Mouse (Mus musculus): ENCODE measurements around the gene Prune2. TPM values are rescaled to one million over a fixed set of nuclear protein-coding genes. Genes with fewer than 3 reads are reported as not detected.
"Not testable (repeated sequence)": the region's sequence is repeated elsewhere in the genome, so short reads cannot be mapped to it uniquely, and the experiment has no call there.

Gene Prune2
- polyA plus RNA-seq, 1 experiment from 2014 or later: 1.7 TPM

DNA sequence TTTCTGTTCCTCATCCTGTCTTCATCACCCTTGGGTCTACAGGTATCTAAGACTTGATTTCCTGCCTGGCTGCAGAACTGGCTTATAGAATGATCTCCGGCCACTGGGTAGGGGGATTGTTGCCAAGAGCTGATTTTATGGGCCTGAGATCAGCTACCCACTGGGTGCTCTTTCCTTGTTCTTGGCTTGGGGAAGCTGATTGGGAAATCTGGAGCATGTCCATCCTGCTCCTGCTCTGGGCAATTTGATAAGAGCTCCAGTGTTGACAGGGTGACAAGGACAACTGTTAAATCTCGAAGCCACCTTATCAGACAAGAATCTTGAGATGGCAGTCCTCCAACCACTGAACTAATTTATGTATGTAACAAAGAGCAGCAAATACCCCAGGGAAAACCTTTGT lies 203.8 kb downstream of the Prune2 start:
- Histone ChIP-seq H3K36me3 (no peaks in the 10 kb centered on the region), H3K4me1 (peaks cover 8% of the 10 kb centered on the region; the same call in 1 of the 2 replicates), H3K9ac (no peak overlapping the region), H3K27me3 (no peaks in the 10 kb centered on the region), H3K4me3 (no peak overlapping the region), H3K27ac (no peak overlapping the region), H3K9me3 (no peaks in the 10 kb centered on the region), H3K4me2 (no peak overlapping the region)
- 61% methylated on average over 2 of the region's 2 CpGs for WGBS
- ATAC-seq (ENCODE audit: insufficient number of reproducible peaks, insufficient read depth, low FRiP score, low TSS enrichment, low read depth): no peak

DNA sequence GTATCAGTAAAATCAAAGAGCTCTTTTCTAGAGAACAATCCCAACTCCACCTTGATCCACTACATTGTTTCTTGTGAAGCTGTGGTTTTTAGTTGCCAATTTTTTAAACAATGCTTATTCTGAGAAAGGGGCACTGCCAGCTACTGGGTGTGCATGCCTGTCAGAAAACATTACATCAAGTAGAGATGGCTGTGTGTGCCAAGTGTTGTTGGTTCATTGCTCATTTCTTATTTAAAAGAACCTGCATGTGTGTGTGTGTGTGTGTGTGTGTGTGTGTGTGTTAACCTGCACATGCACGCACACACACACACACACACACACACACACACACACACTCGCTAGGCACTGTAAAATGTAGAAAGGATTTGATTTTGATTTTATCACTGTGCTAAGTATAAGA lies 204.3 kb downstream of the Prune2 start:
- Histone ChIP-seq H3K4me3 (no peak overlapping the region), H3K4me1 (peaks cover 8% of the 10 kb centered on the region; the same call in 1 of the 2 replicates)
- ATAC-seq (ENCODE audit: insufficient number of reproducible peaks, insufficient read depth, low FRiP score, low TSS enrichment, low read depth): no peak

DNA sequence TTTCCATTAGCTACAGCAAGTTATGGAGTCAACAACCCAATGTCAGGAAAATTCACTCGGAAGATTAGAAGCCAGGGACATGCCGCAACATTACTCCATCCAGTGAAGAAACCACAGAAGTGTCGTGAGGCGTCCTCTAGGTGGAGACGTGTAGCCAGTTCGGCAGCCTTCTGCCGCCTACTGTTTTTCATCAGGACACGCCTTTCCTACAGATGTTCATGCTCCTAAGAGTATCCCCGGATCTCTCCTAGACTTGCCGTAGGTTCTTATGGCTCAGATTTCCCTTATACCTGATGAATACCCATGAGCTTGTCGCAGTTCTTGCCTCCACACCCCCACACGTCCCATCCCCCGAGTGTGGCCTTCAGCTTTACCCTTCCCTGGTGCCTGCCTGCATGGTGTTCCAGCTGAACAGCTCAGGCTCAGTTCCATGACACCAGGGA lies 207.6 kb downstream of the Prune2 start:
- H3K4me2 ChIP-seq: peak overlapping the region; percentile 50
- peak; percentile 71 for ATAC-seq (ENCODE audit: insufficient number of reproducible peaks, insufficient read depth, low FRiP score, low TSS enrichment, low read depth)
- H3K36me3 ChIP-seq: no peaks in the 10 kb centered on the region
- WGBS: 6% methylated on average over 13 of the region's 13 CpGs
- no peaks in the 10 kb centered on the region for H3K27me3 ChIP-seq
- no peak overlapping the region; the same call in 1 of the 2 replicates for H3K27ac ChIP-seq
- H3K4me1 ChIP-seq: peaks cover 8% of the 10 kb centered on the region; the same call in 1 of the 2 replicates
- H3K9ac ChIP-seq: no peak overlapping the region
- 0 out of 2 replicates have a peak overlapping the region, but pooled peaks have one; percentile 17 for H3K4me3 ChIP-seq
- no peaks in the 10 kb centered on the region for H3K9me3 ChIP-seq

More for the DNA sequence above, 204.3 kb downstream of the Prune2 start:
- Histone ChIP-seq H3K27me3 (no peaks in the 10 kb centered on the region), H3K9me3 (no peaks in the 10 kb centered on the region), H3K4me2 (no peak overlapping the region), H3K27ac (no peak overlapping the region), H3K36me3 (no peaks in the 10 kb centered on the region), H3K9ac (no peak overlapping the region)
- 80% methylated on average over 2 of the region's 2 CpGs for WGBS

DNA sequence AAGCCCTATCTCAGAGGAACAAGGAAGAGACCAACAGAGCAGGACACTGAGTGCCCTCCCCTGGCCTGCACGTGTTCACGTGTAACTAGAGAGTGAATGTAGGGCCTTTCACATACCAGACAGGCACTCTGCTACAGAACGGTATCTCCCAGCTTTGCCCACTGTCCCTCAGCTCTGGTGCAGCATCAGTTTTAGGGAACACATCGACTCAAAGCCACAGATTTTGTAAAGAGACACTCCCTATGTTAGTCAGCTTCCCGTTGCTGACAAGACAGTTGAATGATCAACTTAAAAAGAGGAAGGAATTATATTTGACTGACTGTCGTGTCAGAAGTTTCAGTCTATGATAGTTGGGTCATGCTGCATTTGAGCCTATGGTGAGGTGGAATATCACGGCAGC lies 210.4 kb downstream of the Prune2 start:
- no peaks in the 10 kb centered on the region for H3K9me3 ChIP-seq

DNA sequence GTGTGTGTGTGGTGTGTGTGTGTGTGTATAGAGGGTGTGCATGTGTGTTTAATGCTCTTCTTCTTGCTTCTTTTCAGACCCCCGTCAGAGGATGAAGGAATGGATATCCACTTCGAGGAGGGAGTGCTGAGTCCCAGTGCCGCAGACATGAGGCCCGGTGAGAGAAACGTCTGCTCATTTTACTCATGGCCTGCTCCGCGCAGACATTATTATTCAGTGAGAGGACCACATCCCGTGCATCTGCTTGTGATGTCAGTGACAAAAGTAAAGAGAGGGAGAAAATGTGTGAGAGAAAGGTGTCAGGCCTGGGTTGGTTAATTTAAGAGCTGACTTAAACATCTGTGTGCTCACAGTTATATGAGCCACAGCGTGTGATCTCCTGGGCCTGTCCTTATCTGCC lies 212.3 kb downstream of the Prune2 start:
- Histone ChIP-seq H3K36me3 (no peaks in the 10 kb centered on the region), H3K27ac (no peak overlapping the region), H3K4me1 (peaks cover 6% of the 10 kb centered on the region; the same call in 1 of the 2 replicates), H3K4me3 (no peak overlapping the region), H3K9ac (no peak overlapping the region), H3K9me3 (no peaks in the 10 kb centered on the region), H3K4me2 (no peak overlapping the region), H3K27me3 (no peaks in the 10 kb centered on the region)
- WGBS: 84% methylated on average over 9 of the region's 9 CpGs
- no peak for ATAC-seq (ENCODE audit: insufficient number of reproducible peaks, insufficient read depth, low FRiP score, low TSS enrichment, low read depth)

More for the DNA sequence above, 210.4 kb downstream of the Prune2 start:
- Histone ChIP-seq H3K4me1 (peaks cover 8% of the 10 kb centered on the region; the same call in 1 of the 2 replicates), H3K9ac (no peak overlapping the region), H3K36me3 (no peaks in the 10 kb centered on the region), H3K27ac (no peak overlapping the region), H3K27me3 (no peaks in the 10 kb centered on the region), H3K4me3 (no peak overlapping the region), H3K4me2 (no peak overlapping the region)
- WGBS: 75% methylated on average over 7 of the region's 7 CpGs
- ATAC-seq (ENCODE audit: insufficient number of reproducible peaks, insufficient read depth, low FRiP score, low TSS enrichment, low read depth): no peak

DNA sequence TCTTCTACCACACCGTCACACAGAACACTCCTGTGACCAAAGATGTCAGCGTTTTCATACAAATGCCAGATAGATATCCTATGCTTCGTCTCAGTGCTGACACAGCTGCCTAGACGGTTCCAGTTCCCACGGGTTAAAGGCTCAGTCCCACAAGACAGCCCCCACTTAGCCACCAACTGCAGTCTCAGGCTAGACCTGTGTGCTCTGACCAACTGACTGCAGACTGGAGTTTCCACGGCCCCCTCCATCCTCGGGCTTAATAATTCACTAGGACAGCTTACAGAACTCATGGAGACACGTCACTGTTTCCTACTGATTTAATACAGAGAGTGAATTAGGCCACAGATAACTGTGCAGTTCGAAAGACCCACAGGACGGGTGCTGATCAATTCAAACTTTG lies 213.8 kb downstream of the Prune2 start:
- Histone ChIP-seq H3K36me3 (no peaks in the 10 kb centered on the region), H3K4me2 (no peak overlapping the region), H3K4me3 (no peak overlapping the region), H3K27me3 (no peaks in the 10 kb centered on the region), H3K9ac (no peak overlapping the region), H3K27ac (no peak overlapping the region), H3K4me1 (no peaks in the 10 kb centered on the region), H3K9me3 (no peaks in the 10 kb centered on the region)
- no peak for ATAC-seq (ENCODE audit: insufficient number of reproducible peaks, insufficient read depth, low FRiP score, low TSS enrichment, low read depth)
- WGBS: 83% methylated on average over 10 of the region's 10 CpGs

DNA sequence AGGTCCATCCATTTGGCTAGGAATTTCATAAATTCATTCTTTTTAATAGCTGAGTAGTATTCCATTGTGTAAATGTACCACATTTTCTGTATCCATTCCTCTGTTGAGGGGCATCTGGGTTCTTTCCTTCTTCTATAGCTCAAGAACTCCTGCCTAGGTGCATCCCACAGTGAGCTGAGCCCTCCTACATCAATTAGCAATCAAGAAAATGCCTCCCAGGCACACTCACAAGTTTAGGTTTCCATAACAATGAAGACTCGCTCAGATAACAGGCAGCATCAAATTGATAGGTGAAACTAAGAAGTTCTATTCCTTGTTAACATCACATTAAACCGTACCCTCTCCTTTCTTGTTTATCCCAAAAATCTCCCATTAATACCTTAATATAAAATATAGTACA lies 218.6 kb downstream of the Prune2 start:
- ATAC-seq (ENCODE audit: insufficient number of reproducible peaks, insufficient read depth, low FRiP score, low TSS enrichment, low read depth); H3K9me3 ChIP-seq; H3K9ac ChIP-seq; H3K36me3 ChIP-seq; H3K4me3 ChIP-seq; H3K27ac ChIP-seq; H3K27me3 ChIP-seq; H3K4me1 ChIP-seq; H3K4me2 ChIP-seq: not testable (repeated sequence)
- WGBS: 81% methylated on average over 2 of the region's 2 CpGs

DNA sequence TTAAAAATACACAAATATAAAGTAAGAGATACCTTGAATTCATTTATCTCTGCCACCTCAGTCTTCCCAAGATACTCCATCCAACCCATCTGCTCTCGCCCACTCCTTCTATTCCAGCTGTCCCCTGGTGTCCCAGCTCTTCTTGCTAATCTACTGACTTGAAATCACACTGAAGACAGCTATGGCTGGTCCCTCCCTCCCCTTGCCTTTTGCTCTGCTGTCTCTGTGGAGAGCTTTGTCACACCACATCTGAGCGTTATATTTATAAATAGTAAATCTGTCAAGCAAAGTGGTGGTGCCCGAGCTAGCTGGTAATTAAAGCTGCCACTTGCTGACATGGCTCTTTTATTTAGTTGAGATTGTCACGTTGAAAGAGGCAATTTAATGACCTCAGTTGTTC lies 224.6 kb downstream of the Prune2 start:
- WGBS: 59% methylated on average over 4 of the region's 4 CpGs
- H3K9me3 ChIP-seq: no peaks in the 10 kb centered on the region
- H3K4me2 ChIP-seq: no peak overlapping the region

DNA sequence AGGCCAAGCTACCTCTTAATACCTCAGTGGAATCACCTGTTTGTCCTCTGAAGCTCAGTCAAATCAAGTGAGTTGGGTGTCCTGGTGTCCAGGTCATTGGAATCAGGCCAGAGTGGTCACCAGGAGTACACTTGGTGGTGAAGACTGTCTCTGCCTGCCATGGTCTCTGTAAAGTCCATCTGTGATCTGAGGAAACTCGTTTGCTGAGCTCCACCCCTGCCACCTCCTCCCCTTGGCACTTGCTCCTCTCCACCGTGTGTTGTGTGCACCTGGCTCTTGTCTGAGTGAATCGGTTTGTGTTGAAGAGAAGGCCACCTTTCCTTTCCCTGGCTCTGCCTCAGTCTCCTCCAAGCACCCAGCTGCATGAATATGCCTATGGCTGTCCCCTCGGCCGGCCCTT lies 238.8 kb downstream of the Prune2 start:
- no peak overlapping the region for H3K4me2 ChIP-seq
- H3K27ac ChIP-seq: no peak overlapping the region
- no peak overlapping the region for H3K4me3 ChIP-seq
- H3K9me3 ChIP-seq: no peaks in the 10 kb centered on the region
- WGBS: 82% methylated on average over 5 of the region's 5 CpGs
- no peaks in the 10 kb centered on the region for H3K36me3 ChIP-seq
- ATAC-seq (ENCODE audit: insufficient number of reproducible peaks, insufficient read depth, low FRiP score, low TSS enrichment, low read depth): no peak
- H3K4me1 ChIP-seq: no peaks in the 10 kb centered on the region
- no peaks in the 10 kb centered on the region for H3K27me3 ChIP-seq
- no peak overlapping the region for H3K9ac ChIP-seq

More for the DNA sequence above, 224.6 kb downstream of the Prune2 start:
- Histone ChIP-seq H3K4me3 (no peak overlapping the region), H3K36me3 (no peaks in the 10 kb centered on the region), H3K27me3 (no peaks in the 10 kb centered on the region), H3K9ac (no peak overlapping the region), H3K27ac (no peak overlapping the region), H3K4me1 (no peaks in the 10 kb centered on the region)
- ATAC-seq (ENCODE audit: insufficient number of reproducible peaks, insufficient read depth, low FRiP score, low TSS enrichment, low read depth): no peak

DNA sequence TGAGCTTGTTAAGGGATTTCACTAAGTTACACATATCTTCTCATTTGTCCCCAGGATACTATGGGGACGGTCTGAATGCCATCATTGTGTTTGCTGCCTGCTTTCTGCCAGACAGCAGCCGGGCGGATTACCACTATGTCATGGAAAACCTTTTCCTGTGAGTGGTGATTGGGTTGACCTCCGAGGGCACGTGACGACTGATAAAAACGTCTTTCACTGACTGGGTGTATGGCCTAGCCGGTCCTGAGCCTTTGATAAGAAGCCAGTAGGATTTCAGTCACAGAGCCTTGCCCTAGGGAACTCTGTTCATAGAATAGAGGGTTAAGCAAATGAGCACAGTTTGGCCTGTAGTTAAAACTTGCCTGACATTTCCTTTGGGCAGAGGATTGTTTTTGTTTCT lies 243.1 kb downstream of the Prune2 start:
- ATAC-seq (ENCODE audit: insufficient number of reproducible peaks, insufficient read depth, low FRiP score, low TSS enrichment, low read depth): no peak
- Histone ChIP-seq H3K9me3 (no peaks in the 10 kb centered on the region), H3K4me2 (no peak overlapping the region), H3K9ac (no peak overlapping the region), H3K27ac (no peak overlapping the region), H3K4me1 (no peaks in the 10 kb centered on the region), H3K27me3 (no peaks in the 10 kb centered on the region), H3K4me3 (no peak overlapping the region), H3K36me3 (no peaks in the 10 kb centered on the region)
- WGBS: 15% methylated on average over 8 of the region's 8 CpGs

DNA sequence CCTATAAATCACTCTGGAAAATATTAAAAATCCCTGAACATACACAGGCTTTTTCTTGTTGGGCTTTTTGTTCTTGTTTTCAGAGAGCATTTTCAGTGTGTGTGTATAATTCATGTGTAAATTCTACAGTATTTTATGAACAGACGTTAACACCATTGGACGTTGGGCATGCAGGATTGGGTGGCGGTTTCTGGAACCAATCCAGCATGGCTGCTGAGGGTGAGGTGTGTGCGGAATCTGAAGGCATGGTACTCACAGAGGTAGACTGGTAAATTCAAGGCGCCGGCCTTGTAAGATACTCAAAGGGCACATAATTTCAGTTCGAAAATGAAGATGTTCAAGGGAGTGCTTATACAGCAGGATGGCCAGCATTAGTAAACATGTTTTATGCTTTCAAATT lies 251.2 kb downstream of the Prune2 start:
- no peak overlapping the region for H3K4me2 ChIP-seq
- peaks cover 6% of the 10 kb centered on the region; the same call in 1 of the 2 replicates for H3K4me1 ChIP-seq
- no peaks in the 10 kb centered on the region for H3K36me3 ChIP-seq
- no peak overlapping the region for H3K27ac ChIP-seq
- no peak overlapping the region for H3K4me3 ChIP-seq
- WGBS: 85% methylated on average over 7 of the region's 7 CpGs
- no peaks in the 10 kb centered on the region for H3K9me3 ChIP-seq
- no peak for ATAC-seq (ENCODE audit: insufficient number of reproducible peaks, insufficient read depth, low FRiP score, low TSS enrichment, low read depth)
- H3K27me3 ChIP-seq: no peaks in the 10 kb centered on the region
- no peak overlapping the region for H3K9ac ChIP-seq

DNA sequence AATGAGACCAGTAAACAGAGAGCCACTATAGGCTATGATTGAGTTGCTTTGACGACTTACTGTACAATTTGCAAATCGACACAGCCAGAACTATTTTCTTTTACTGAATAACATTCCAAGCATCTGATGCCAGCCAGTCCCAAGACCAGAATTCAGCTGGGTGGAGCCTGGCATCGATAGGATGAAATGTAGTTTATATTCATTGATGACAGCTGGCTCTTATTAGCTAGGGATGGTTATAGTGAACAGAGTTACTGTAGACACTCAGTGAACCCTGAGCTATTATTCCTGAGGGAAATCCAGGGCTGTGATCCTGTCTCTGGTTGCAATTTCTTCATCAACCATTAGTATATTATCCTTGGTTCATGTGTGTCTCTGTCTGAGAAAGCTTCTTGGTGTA lies 254.6 kb downstream of the Prune2 start:
- no peak for ATAC-seq (ENCODE audit: insufficient number of reproducible peaks, insufficient read depth, low FRiP score, low TSS enrichment, low read depth)

More for the DNA sequence above, 254.6 kb downstream of the Prune2 start:
- Histone ChIP-seq H3K4me3 (no peak overlapping the region), H3K36me3 (no peaks in the 10 kb centered on the region), H3K4me1 (peaks cover 6% of the 10 kb centered on the region; the same call in 1 of the 2 replicates), H3K27me3 (no peaks in the 10 kb centered on the region), H3K4me2 (no peak overlapping the region), H3K27ac (no peak overlapping the region), H3K9ac (no peak overlapping the region), H3K9me3 (no peaks in the 10 kb centered on the region)
- 32% methylated on average over 3 of the region's 3 CpGs for WGBS

Data from embryonic facial prominence, embryonic 13.5 days (tissue).